Mouse (Mus musculus) erythroblast, adult 5-6 weeks (primary cell): ENCODE results near the gene Rbak. TPM values are rescaled to one million over a fixed set of nuclear protein-coding genes. Genes with fewer than 3 reads are reported as not detected.
A peak's percentile ranks its signal among the peaks of the same experiment; 100 is the strongest.
"Not testable (repeated sequence)": the region's sequence is repeated elsewhere in the genome, so short reads cannot be mapped to it uniquely, and the experiment has no call there.

Source experiments
- ATAC-seq: replicated peaks from 2 replicates; pipeline ENCODE4 v1.8.0; 2016; ENCODE audit warnings: moderate number of reproducible peaks, mild to moderate bottlenecking, moderate TSS enrichment, inconsistent platforms; ENCODE audit not compliant: poor library complexity, low FRiP score, severe bottlenecking
- total RNA-seq, 2 experiments: library from RNA; stranded (forward) in 1 of 2; stranded (reverse) in 1 of 2; fragments of 150-400 nt in 1 of 2; fragments of 200-764, 138-1000 nt in 1 of 2; gene quantifications; 2 replicates each; pipeline versions ENCODE4 v1.2.3 to v1.2.4; 2015 to 2017; ENCODE audit warnings: low replicate concordance in 2 of 2

Rbak gene
- total RNA-seq, 2 experiments from 2014 or later = 0.51 TPM; not detected in 1

GRCm38 (mm10) chr5:143137580-143137979 lies 43.0 kb downstream of the Rbak start:
- ATAC-seq = no peak

- ATAC-seq = peak; percentile 82
Measured at GRCm38 (mm10) chr5:143135042-143135441, 45.5 kb downstream of the Rbak start.

- ATAC-seq = not testable (repeated sequence)
Measured at GRCm38 (mm10) chr5:143134216-143135010, 46.2 kb downstream of the Rbak start.

GRCm38 (mm10) chr5:143132935-143133514 lies 47.5 kb downstream of the Rbak start:
- ATAC-seq = no peak

GRCm38 (mm10) chr5:143130342-143130741 lies 50.2 kb downstream of the Rbak start:
- ATAC-seq = peak; percentile 73

GRCm38 (mm10) chr5:143129101-143129500 lies 51.5 kb downstream of the Rbak start:
- ATAC-seq = no peak

- ATAC-seq = no peak
Measured at GRCm38 (mm10) chr5:143127837-143128236, 52.7 kb downstream of the Rbak start.

GRCm38 (mm10) chr5:143126908-143127307 lies 53.7 kb downstream of the Rbak start:
- no peak for ATAC-seq

- no peak for ATAC-seq
Measured at GRCm38 (mm10) chr5:143126089-143126488, 54.5 kb downstream of the Rbak start.

- no peak for ATAC-seq
Measured at GRCm38 (mm10) chr5:143125601-143126000, 55.0 kb downstream of the Rbak start.

- ATAC-seq = no peak
Measured at GRCm38 (mm10) chr5:143124805-143125378, 55.7 kb downstream of the Rbak start.

GRCm38 (mm10) chr5:143122673-143123072 lies 57.9 kb downstream of the Rbak start:
- ATAC-seq = no peak

Other genes starting within 250 kb of the Rbak start
- not detected in 2 replicates for gene Fscn1, start 220.4 kb downstream of the Rbak start, total RNA-seq (2015; ENCODE audit: low replicate concordance)
- not detected in 2 replicates for gene Fscn1, start 220.4 kb downstream of the Rbak start, total RNA-seq (2017; ENCODE audit: low replicate concordance)
- gene Rnf216, start 67.8 kb downstream of the Rbak start, total RNA-seq (2015; ENCODE audit: low replicate concordance) = 10.4 and 19.9 TPM in 2 replicates
- 31.5 and 53.4 TPM in 2 replicates for gene Rnf216, start 67.8 kb downstream of the Rbak start, total RNA-seq (2017; ENCODE audit: low replicate concordance)
- gene Olfr718-ps1, start 33.2 kb downstream of the Rbak start, total RNA-seq (2015; ENCODE audit: low replicate concordance) = not detected in 2 replicates
- gene Olfr718-ps1, start 33.2 kb downstream of the Rbak start, total RNA-seq (2017; ENCODE audit: low replicate concordance) = not detected in 2 replicates
- gene Spdye4b, start 242 bp upstream of the Rbak start, total RNA-seq (2015; ENCODE audit: low replicate concordance) = not detected in 2 replicates
- not detected in 2 replicates for gene Spdye4b, start 242 bp upstream of the Rbak start, total RNA-seq (2017; ENCODE audit: low replicate concordance)
- gene Spdye4a, start 46.1 kb upstream of the Rbak start, total RNA-seq (2015; ENCODE audit: low replicate concordance) = not detected in 2 replicates
- gene Spdye4a, start 46.1 kb upstream of the Rbak start, total RNA-seq (2017; ENCODE audit: low replicate concordance) = not detected in 2 replicates
- 0.58 and 2.1 TPM in 2 replicates for gene Zfp12, start 54.4 kb upstream of the Rbak start, total RNA-seq (2015; ENCODE audit: low replicate concordance)
- gene Zfp12, start 54.4 kb upstream of the Rbak start, total RNA-seq (2017; ENCODE audit: low replicate concordance) = 0.70 and 1.5 TPM in 2 replicates
- gene Zfp316, start 89.2 kb upstream of the Rbak start, total RNA-seq (2015; ENCODE audit: low replicate concordance) = not detected in 2 replicates
- gene Zfp316, start 89.2 kb upstream of the Rbak start, total RNA-seq (2017; ENCODE audit: low replicate concordance) = 0.28 and 0.51 TPM in 2 replicates
- not detected in 2 replicates for gene Zfp853, start 112.8 kb upstream of the Rbak start, total RNA-seq (2015; ENCODE audit: low replicate concordance)
- gene Zfp853, start 112.8 kb upstream of the Rbak start, total RNA-seq (2017; ENCODE audit: low replicate concordance) = not detected in 2 replicates
- gene E130309D02Rik, start 134.6 kb upstream of the Rbak start, total RNA-seq (2015; ENCODE audit: low replicate concordance) = 7.1 and 11.3 TPM in 2 replicates
- 4.3 and 4.6 TPM in 2 replicates for gene E130309D02Rik, start 134.6 kb upstream of the Rbak start, total RNA-seq (2017; ENCODE audit: low replicate concordance)
- 8.8 and 23.8 TPM in 2 replicates for gene Zdhhc4, start 148.5 kb upstream of the Rbak start, total RNA-seq (2015; ENCODE audit: low replicate concordance)
- 6.0 and 10.6 TPM in 2 replicates for gene Zdhhc4, start 148.5 kb upstream of the Rbak start, total RNA-seq (2017; ENCODE audit: low replicate concordance)
- 0.58 TPM in 1 of 2 replicates, not detected in the other for gene Grid2ip, start 176.6 kb upstream of the Rbak start, total RNA-seq (2015; ENCODE audit: low replicate concordance)
- gene Grid2ip, start 176.6 kb upstream of the Rbak start, total RNA-seq (2017; ENCODE audit: low replicate concordance) = not detected in 2 replicates
- gene Kdelr2, start 223.1 kb upstream of the Rbak start, total RNA-seq (2015; ENCODE audit: low replicate concordance) = 17.6 and 19.6 TPM in 2 replicates
- 15.5 and 29.2 TPM in 2 replicates for gene Kdelr2, start 223.1 kb upstream of the Rbak start, total RNA-seq (2017; ENCODE audit: low replicate concordance)